Comparison of ENCODE assay signal across 9 mouse cellular contexts in the genomic region with DNA sequence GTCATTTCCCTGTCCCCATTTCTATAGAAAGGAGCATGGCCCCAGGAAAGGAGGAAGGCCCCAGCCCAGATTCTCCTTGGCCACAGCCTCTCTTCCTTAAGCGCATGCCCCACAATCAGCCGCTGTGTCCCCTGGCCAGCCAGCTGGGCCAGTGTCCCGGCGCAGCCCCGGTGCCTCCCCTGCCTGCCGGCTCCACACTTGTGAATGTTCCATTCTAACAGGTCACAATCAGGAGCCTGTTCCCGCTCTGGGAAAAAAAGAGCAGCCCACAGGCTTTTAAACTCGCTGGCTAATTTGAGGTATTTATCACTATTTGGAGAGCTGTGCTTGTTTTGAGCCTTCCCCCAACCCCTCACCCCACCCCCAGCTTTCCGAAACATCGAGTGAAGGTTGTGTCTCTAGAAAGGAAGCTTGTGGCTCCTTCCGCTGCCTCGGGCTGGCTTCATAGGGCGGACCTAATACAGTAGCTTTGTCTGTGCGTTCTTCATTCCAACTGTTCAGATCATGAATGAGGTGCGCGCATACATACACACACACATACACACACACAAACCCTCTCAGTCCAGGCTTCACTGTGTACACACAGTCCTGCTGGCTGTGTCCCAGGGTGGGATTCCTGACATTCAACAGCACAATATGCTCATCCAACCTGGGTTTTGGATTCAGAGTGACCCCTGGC.
DNase-seq lines count a peak whose midpoint lies in the region; ATAC-seq and TF ChIP-seq lines count a peak whose summit lies in the region.
"Had no signal": no experiment of that assay in that cellular context is flagged by ENCODE, and none has a peak within 500 bp of the region (broad histone marks: within the 10 kb centered on the region; RNA-seq: fewer than 3 reads in every experiment).

No protein-coding gene starts in this region.

- DNase-seq in thymus, adult 2 months = peak; percentile 39
- DNase-seq in thymus, adult 18-20 months = no peak
- peak; percentile 27 to 65 for DNase-seq in left cerebral cortex, adult 9 months (ENCODE audit: low spot score in 2 of 2)
- no peak for DNase-seq in stomach, postnatal 0 days (ENCODE audit: low spot score)
- DNase-seq in MN1 (ENCODE audit: low spot score) = no peak
- no peak for DNase-seq in gastrocnemius, postnatal 10 days
- DNase-seq in heart, adult 8-10 months (ENCODE audit: low spot score) = no peak
- DNase-seq: heart, postnatal 14 days had no signal

- 64% methylated on average over 16 of the region's 16 CpGs for WGBS in thymus, adult 2 months
- WGBS in forebrain, embryonic 13.5 days = 38% methylated on average over 16 of the region's 16 CpGs
- 65% methylated on average over 16 of the region's 16 CpGs for WGBS in stomach, postnatal 0 days

- peak overlapping the region; percentile 26; the same call in 1 of the 2 replicates for H3K9ac ChIP-seq in forebrain, embryonic 13.5 days
- no peak overlapping the region for H3K9ac ChIP-seq in stomach, postnatal 0 days (ENCODE audit: low read length)

- no peaks in the 10 kb centered on the region for H3K9me3 ChIP-seq in forebrain, embryonic 13.5 days (replicated peaks)
- H3K9me3 ChIP-seq in stomach, postnatal 0 days (ENCODE audit: control insufficient read depth, low read length) = no peaks in the 10 kb centered on the region

- no peaks in the 10 kb centered on the region for H3K27me3 ChIP-seq in thymus, adult 2 months (ENCODE audit: control insufficient read depth, insufficient read depth, low read length)
- no peaks in the 10 kb centered on the region for H3K27me3 ChIP-seq in forebrain, embryonic 13.5 days
- H3K27me3 ChIP-seq in stomach, postnatal 0 days (ENCODE audit: control insufficient read depth, insufficient read depth, low read length) = no peaks in the 10 kb centered on the region

- TF ChIP-seq EP300 in stomach, postnatal 0 days (optimal IDR thresholded peaks at IDR 0.05) = no peak

- no peak overlapping the region for H3K4me2 ChIP-seq in forebrain, embryonic 13.5 days
- no peak overlapping the region for H3K4me2 ChIP-seq in stomach, postnatal 0 days (replicated peaks; ENCODE audit: low read depth)

- peak; percentile 77 for ATAC-seq in forebrain, embryonic 13.5 days
- ATAC-seq in stomach, postnatal 0 days (ENCODE audit: low FRiP score, low TSS enrichment) = 0 out of 2 replicates have a peak, but pooled peaks have one; percentile 50

- TF ChIP-seq POLR2A in thymus, adult 2 months (IDR thresholded peaks at IDR 0.05; ENCODE audit: control insufficient read depth, extremely low read depth, insufficient read depth, low read length, poor library complexity) = no peak

- H3K4me1 ChIP-seq in thymus, adult 2 months (replicated peaks; ENCODE audit: control insufficient read depth, insufficient read depth, low read length) = peaks cover 26% of the 10 kb centered on the region
- H3K4me1 ChIP-seq in forebrain, embryonic 13.5 days = peaks cover 41% of the 10 kb centered on the region
- 0 out of 2 replicates have a peak, but pooled peaks cover 3% of the 10 kb centered on the region for H3K4me1 ChIP-seq in stomach, postnatal 0 days (replicated peaks; ENCODE audit: control insufficient read depth, insufficient read depth)

- peak overlapping the region; percentile 7; the same call in 1 of the 2 replicates for H3K27ac ChIP-seq in thymus, adult 2 months (ENCODE audit: control insufficient read depth, insufficient read depth, low read length)
- peak overlapping the region; percentile 35; the same call in 1 of the 2 replicates for H3K27ac ChIP-seq in forebrain, embryonic 13.5 days
- no peak overlapping the region for H3K27ac ChIP-seq in stomach, postnatal 0 days (replicated peaks)

- H3K36me3 ChIP-seq in thymus, adult 2 months (ENCODE audit: control insufficient read depth, insufficient read depth, low read length) = no peaks in the 10 kb centered on the region
- no peaks in the 10 kb centered on the region for H3K36me3 ChIP-seq in forebrain, embryonic 13.5 days (ENCODE audit: poor library complexity, severe bottlenecking)
- no peaks in the 10 kb centered on the region for H3K36me3 ChIP-seq in stomach, postnatal 0 days (ENCODE audit: control insufficient read depth, insufficient read depth, low read length)

- no peak for TF ChIP-seq CTCF in thymus, adult 2 months (IDR thresholded peaks at IDR 0.05; ENCODE audit: borderline replicate concordance, control insufficient read depth, extremely low read depth, insufficient read depth, low read length, poor library complexity)
- TF ChIP-seq CTCF in stomach, postnatal 0 days (IDR thresholded peaks at IDR 0.05; ENCODE audit: low read depth) = no peak

- H3K4me3 ChIP-seq in thymus, adult 2 months (ENCODE audit: control insufficient read depth, insufficient read depth, low read length) = no peak overlapping the region
- H3K4me3 ChIP-seq in forebrain, embryonic 13.5 days = no peak overlapping the region
- no peak overlapping the region for H3K4me3 ChIP-seq in stomach, postnatal 0 days (ENCODE audit: low read depth, low read length)

Comparison
In these comparisons a context has a peak if more than half of its experiments do, and no peak if none do; other contexts are left out.
1. DNase-seq: peak in thymus, adult 2 months (single experiment) and left cerebral cortex, adult 9 months (2 of 2); none in thymus, adult 18-20 months (0 of 2), stomach, postnatal 0 days (single experiment), MN1 (single experiment), gastrocnemius, postnatal 10 days (single experiment) and heart, adult 8-10 months (single experiment).